Mouse (Mus musculus) thymus, adult 2 months (tissue): Measurements from ENCODE around the gene Gm17482. TPM values are rescaled to one million over a fixed set of nuclear protein-coding genes. Genes with fewer than 3 reads are reported as not detected.

ENCODE experiments used
- DNase-seq: peaks from one replicate; pipeline ENCODE4 v3.0.0; 2021
- H3K27ac ChIP-seq: fragments of 200-500 bp; 2 replicates; pipeline ENCODE4 v1.5.1; 2012; ENCODE audit warnings: low read length, control low read depth; ENCODE audit not compliant: control insufficient read depth, insufficient read depth
- H3K27me3 ChIP-seq: fragments of 200-500 bp; 2 replicates; pipeline ENCODE4 v1.6.1; 2012; ENCODE audit warnings: mild to moderate bottlenecking, low read length, moderate library complexity, mixed read lengths; ENCODE audit not compliant: control insufficient read depth, insufficient read depth
- H3K36me3 ChIP-seq: fragments of 200-500 bp; 2 replicates; pipeline ENCODE4 v1.6.1; 2012; ENCODE audit warnings: mild to moderate bottlenecking, low read length, moderate library complexity; ENCODE audit not compliant: control insufficient read depth, insufficient read depth
- H3K4me1 ChIP-seq: fragments of 200-500 bp; replicated peaks from 2 replicates; pipeline ENCODE4 v1.6.1; 2012; ENCODE audit warnings: low read length; ENCODE audit not compliant: control insufficient read depth, insufficient read depth
- H3K4me3 ChIP-seq: fragments of 200-500 bp; 2 replicates; pipeline ENCODE4 v1.5.1; 2012; ENCODE audit warnings: mild to moderate bottlenecking, low read length, control low read depth, moderate library complexity; ENCODE audit not compliant: control insufficient read depth, insufficient read depth
- CTCF ChIP-seq: fragments of 200-500 bp; IDR thresholded peaks from 2 replicates; pipeline ENCODE4 v1.5.1; 2012; ENCODE audit warnings: mild to moderate bottlenecking, control low read depth, low read length, moderate library complexity, borderline replicate concordance; ENCODE audit not compliant: control insufficient read depth, poor library complexity, insufficient read depth; ENCODE audit errors: extremely low read depth
- POLR2A ChIP-seq: fragments of 200-500 bp; IDR thresholded peaks from 2 replicates; pipeline ENCODE4 v1.6.1; 2012; ENCODE audit warnings: mild to moderate bottlenecking, low read length, control low read depth, moderate library complexity; ENCODE audit not compliant: control insufficient read depth, poor library complexity, insufficient read depth; ENCODE audit errors: extremely low read depth
- WGBS: fragments of 180-500 bp; shearing (Covaris S2); methylation state at CpG from one replicate; pipeline ENCODE4 v1.1.7; 2018; 5-methylcytosine and 5-hydroxymethylcytosine counted together
- polyA plus RNA-seq: library from polyadenylated mRNA; depleted of rRNA; stranded (reverse); fragments of >200 nt; gene quantifications from 2 replicates; pipeline ENCODE4 v1.2.3, GENCODE M21; 2012

Gene Gm17482
- polyA plus RNA-seq, 1 experiment, result not detected

DNA sequence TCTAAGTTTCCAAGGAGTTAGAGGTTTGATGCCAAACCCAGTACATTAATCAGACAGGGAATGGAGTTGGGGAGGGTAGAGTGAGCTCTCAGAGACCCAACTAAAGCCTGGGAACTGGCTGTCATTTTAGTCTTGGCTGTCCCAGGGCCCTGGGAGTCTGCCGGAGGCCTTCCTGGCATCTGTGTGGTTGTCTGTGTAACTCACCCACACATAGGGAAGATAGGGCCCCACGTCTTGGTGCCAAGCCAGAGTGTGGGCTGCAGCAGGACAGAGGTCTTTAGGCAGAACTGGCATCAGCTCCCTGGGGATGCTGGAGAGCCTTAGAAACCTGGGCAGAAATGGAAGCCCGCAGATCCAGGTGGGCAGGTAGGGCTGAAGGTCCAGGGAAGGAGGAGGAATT lies 14.8 kb downstream of the Gm17482 start:
- DNase-seq, result no peak
- WGBS, result 96% methylated on average over 3 of the region's 3 CpGs
- no peaks in the 10 kb centered on the region for H3K27me3 ChIP-seq
- H3K36me3 ChIP-seq, result no peaks in the 10 kb centered on the region
- H3K27ac ChIP-seq, result no peak overlapping the region
- no peaks in the 10 kb centered on the region for H3K4me1 ChIP-seq
- H3K4me3 ChIP-seq, result no peak overlapping the region
- TF ChIP-seq POLR2A (no peak), CTCF (no peak)

DNA sequence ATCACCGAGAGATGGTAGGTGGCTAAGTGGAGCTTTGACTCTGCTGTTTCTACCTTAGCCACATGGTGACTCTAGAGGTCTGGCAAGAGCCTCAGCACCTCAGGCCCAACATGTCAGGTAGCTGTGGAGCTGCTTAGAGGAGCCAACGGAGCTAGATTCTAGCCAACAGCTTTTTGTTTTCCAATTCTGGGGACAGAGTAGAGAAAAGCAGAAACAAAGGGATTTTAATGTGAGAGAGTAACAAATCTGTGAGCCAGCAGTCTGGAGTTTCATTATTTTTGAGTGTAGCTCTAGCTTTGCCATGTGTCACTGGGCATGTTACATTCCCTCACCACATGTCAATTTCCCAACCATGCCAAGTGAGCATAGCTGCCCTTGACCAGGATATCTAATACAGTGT lies 17.1 kb downstream of the Gm17482 start:
- DNase-seq, result no peak
- Histone ChIP-seq H3K36me3 (no peaks in the 10 kb centered on the region), H3K4me1 (no peaks in the 10 kb centered on the region), H3K27ac (no peak overlapping the region), H3K4me3 (no peak overlapping the region), H3K27me3 (no peaks in the 10 kb centered on the region)
- WGBS, result 85% methylated on average over 2 of the region's 2 CpGs
- TF ChIP-seq CTCF, result no peak
- no peak for TF ChIP-seq POLR2A

DNA sequence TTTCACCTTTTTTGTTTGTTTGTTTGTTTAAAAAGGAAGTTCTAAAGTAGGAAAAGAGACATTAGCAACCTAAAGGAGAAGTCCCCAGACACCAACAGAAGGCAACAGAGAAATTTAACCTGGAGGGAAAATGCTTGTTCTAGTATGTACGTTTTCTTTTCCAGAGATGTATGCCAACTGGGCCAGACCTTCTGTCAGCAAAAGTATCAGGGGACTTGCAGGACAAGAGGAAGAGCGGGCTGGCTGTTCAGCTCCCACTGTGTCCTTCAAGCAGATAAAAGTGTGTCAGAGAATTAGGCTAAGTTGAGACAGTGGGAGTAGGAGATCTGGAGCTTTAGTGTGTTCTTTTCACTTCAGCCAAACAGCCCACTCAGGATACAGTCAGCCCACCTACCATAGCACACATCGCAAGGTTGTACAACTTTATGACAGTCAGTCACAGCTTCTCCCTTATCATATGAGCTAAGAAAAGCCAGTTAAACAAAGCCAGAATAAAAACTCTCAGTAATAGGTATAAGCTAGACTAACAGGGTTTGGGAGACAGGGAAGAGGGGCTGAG lies 18.4 kb downstream of the Gm17482 start:
- no peaks in the 10 kb centered on the region for H3K27me3 ChIP-seq
- no peak for DNase-seq
- H3K36me3 ChIP-seq, result no peaks in the 10 kb centered on the region
- no peaks in the 10 kb centered on the region for H3K4me1 ChIP-seq
- WGBS, result 94% methylated on average over 3 of the region's 3 CpGs
- no peak overlapping the region for H3K4me3 ChIP-seq
- no peak overlapping the region for H3K27ac ChIP-seq
- TF ChIP-seq POLR2A, result no peak
- no peak for TF ChIP-seq CTCF

DNA sequence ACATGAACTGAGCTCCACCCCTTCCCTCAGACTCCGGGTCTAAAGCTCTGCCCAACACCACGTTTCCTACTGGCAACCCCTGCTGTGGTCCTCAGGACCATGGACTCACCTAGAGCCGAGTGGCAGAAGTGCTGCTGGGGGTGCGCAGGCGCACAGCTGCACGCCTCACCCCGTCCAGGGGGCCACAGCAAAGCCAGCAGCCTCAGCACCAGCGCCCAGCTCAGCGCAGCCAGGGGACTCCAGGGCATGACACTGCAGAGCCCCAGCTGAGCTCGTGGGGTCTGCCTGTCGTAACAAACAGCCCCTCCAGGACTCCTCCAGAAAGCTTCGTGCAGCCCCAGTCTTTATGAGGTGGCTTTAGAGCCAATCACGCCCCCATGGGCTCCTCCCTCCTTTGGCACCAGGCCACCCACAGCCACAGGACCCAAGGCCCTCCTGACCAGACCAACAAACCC lies 24.4 kb downstream of the Gm17482 start:
- no peak for DNase-seq
- no peak overlapping the region for H3K27ac ChIP-seq
- H3K4me1 ChIP-seq, result no peaks in the 10 kb centered on the region
- H3K4me3 ChIP-seq, result no peak overlapping the region
- TF ChIP-seq POLR2A (no peak), CTCF (no peak)
- H3K27me3 ChIP-seq, result no peaks in the 10 kb centered on the region
- H3K36me3 ChIP-seq, result no peaks in the 10 kb centered on the region
- 27% methylated on average over 13 of the region's 13 CpGs for WGBS

DNA sequence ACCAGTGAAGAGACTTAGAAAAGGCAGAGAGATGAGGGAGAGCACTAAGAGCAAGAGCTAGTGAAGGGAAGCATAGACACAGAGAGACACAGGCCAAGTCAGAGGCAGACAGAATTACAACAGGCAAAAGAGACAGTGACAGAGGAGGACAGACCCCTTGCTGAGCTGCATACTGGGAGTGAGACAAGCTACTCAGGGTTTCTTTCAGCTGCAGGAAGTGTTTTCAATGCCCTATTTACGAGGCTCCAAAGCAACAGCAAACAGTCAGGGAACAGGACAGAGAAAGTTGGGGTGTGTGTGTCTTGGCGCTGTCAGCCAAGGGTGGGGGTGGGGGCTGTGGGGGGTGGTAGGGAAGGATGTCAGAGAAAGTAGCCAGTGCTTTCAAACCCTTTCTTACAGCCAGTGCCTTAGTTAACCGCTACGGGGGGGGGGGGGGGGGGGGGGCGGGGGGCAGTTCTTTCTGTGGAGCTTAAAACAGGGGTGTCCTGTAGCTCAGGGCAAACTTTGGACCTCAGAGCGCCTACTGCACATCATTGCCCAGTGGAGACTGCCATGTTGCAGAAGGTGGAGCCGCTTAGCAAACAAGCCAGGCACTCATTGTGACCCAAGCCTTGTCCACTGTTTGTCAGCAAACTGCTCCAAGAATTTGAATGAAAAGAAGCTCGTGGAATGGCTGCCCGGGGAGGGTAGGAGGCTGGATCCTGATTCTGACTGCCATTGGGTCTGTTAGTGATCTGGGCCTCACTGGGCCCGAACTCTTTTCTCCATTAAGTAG lies 25.1 kb downstream of the Gm17482 start, which contains the start of gene Timp4:
TSS of gene Timp4 (minus strand) at position 107 of the 775 bp plus-strand sequence.
- H3K27ac ChIP-seq, result no peak within 1 kb of the TSS
- 55% methylated on average over 10 of the region's 10 CpGs for WGBS
- no peak for DNase-seq
- no peak within 1 kb of the TSS for H3K4me3 ChIP-seq
- H3K36me3 ChIP-seq, result no peaks in the 10 kb centered on the region
- TF ChIP-seq POLR2A (no peak), CTCF (no peak)
- no peaks in the 10 kb centered on the region for H3K27me3 ChIP-seq
- H3K4me1 ChIP-seq, result no peaks in the 10 kb centered on the region

DNA sequence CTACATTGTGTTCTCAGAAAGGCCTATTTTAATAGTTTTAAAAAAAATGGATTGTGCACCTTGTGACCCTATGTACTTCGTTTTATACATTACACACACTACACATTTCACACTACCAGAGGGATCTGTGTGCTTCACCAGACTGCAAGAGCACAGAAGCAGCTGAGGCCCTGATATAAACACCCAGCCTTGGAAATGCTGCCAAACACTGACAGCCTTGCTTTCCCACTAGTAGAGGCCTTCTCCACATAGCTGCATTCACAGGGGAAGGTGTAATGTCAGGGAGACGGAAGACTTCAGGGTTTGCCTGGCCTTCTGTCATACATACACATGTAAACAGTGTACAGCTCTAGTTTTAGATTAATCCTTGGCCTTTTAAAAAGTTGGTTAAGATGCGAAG lies 28.0 kb downstream of the Gm17482 start:
- H3K4me3 ChIP-seq, result no peak overlapping the region
- 93% methylated on average over 3 of the region's 3 CpGs for WGBS
- H3K27me3 ChIP-seq, result no peaks in the 10 kb centered on the region
- TF ChIP-seq CTCF, result no peak
- no peak for TF ChIP-seq POLR2A
- DNase-seq, result no peak
- no peaks in the 10 kb centered on the region for H3K36me3 ChIP-seq
- no peak overlapping the region for H3K27ac ChIP-seq
- no peaks in the 10 kb centered on the region for H3K4me1 ChIP-seq
